Mouse (Mus musculus): ENCODE measurements around the gene Slc30a2.

- TF ChIP-seq CTCF (IDR thresholded peaks at IDR 0.05; ENCODE audit: insufficient read depth, low read length) (no peak), POLR2A (IDR thresholded peaks at IDR 0.05; ENCODE audit: borderline replicate concordance, extremely low read depth, low read depth, low read length) (no peak)
Measured at GRCm38 (mm10) chr4:134343071-134344031, at the start of gene Slc30a2.
